Mouse (Mus musculus) heart, adult 2 months (tissue): Measurements from ENCODE around the gene Vgll1.

Source experiments
- CTCF ChIP-seq: fragments of 200-600 bp; IDR thresholded peaks from 2 replicates; pipeline ENCODE4 v1.8.1; 2022; ENCODE audit warnings: antibody characterized with exemption, mild to moderate bottlenecking, moderate library complexity
- EP300 ChIP-seq: fragments of 200-500 bp; IDR thresholded peaks from 2 replicates; pipeline ENCODE4 v1.6.1; 2011; ENCODE audit warnings: low read depth, low read length, control low read depth; ENCODE audit not compliant: insufficient read depth
- POLR2A ChIP-seq: fragments of 200-500 bp; IDR thresholded peaks from 2 replicates; pipeline ENCODE4 v1.6.1; 2011; ENCODE audit warnings: mild to moderate bottlenecking, low read depth, low read length, control low read depth; ENCODE audit not compliant: insufficient read depth

DNA sequence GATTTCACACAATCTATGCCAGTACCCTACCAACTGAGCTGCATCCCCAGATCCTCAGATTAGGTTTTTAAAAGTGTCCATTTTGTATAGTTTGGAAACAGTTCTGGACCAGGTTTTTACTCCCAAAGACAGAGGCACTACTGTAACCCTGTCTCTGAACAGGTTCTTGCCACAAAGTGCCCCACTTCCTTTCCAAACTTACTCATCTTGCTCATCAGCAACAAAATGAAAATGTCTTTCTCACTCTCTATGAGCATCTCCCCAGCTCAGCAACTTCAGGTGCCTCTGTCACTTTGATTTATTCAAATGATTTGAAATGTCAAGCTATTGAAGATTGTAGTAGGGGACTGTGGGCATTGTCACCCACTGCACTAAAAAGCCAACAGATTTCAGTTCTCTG is 49.7 kb downstream of the Vgll1 start:
- TF ChIP-seq CTCF (no peak), POLR2A (no peak), EP300 (no peak)
